Mouse (Mus musculus) lung, postnatal 0 days (tissue): Measurements from ENCODE around the gene Pbxip1. TPM values are rescaled to one million over a fixed set of nuclear protein-coding genes. Genes with fewer than 3 reads are reported as not detected.
A peak's percentile ranks its signal among the peaks of the same experiment; 100 is the strongest.
"Not testable (repeated sequence)": the region's sequence is repeated elsewhere in the genome, so short reads cannot be mapped to it uniquely, and the experiment has no call there.

Experiments used
- ATAC-seq: fragments of 200-750 bp; cut with Nextera tagmentation; 2 replicates; pipeline ENCODE4 v1.8.0; 2017; ENCODE audit warnings: moderate library complexity
- DNase-seq: peaks from one replicate; pipeline ENCODE4 v3.0.0-alpha.2; 2016; ENCODE audit warnings: low spot score
- H3K27ac ChIP-seq: fragments of 300-500 bp; sonication (generic); 2 replicates; pipeline ENCODE4 v1.5.1; 2014; ENCODE audit warnings: antibody characterized with exemption, mild to moderate bottlenecking, low read length, mixed read lengths
- H3K27me3 ChIP-seq: fragments of 300-500 bp; sonication (generic); replicated peaks from 2 replicates; pipeline ENCODE4 v1.6.1; 2014; ENCODE audit warnings: low read length, mixed read lengths; ENCODE audit not compliant: insufficient read depth
- H3K36me3 ChIP-seq: fragments of 300-500 bp; sonication (generic); 2 replicates; pipeline ENCODE4 v1.6.1; 2014; ENCODE audit warnings: low read length, mixed read lengths; ENCODE audit not compliant: insufficient read depth
- H3K4me1 ChIP-seq: fragments of 300-500 bp; sonication (generic); 2 replicates; pipeline ENCODE4 v1.6.1; 2014; ENCODE audit warnings: antibody characterized with exemption, low read depth, low read length, mixed read lengths; ENCODE audit not compliant: insufficient read depth
- H3K4me2 ChIP-seq: fragments of 300-500 bp; sonication (generic); replicated peaks from 2 replicates; pipeline ENCODE4 v1.6.1; 2014; ENCODE audit warnings: low read depth, mild to moderate bottlenecking, low read length, moderate library complexity, mixed read lengths
- H3K4me3 ChIP-seq: fragments of 300-500 bp; sonication (generic); 2 replicates; pipeline ENCODE4 v1.5.1; 2014; ENCODE audit warnings: low read depth, low read length
- H3K9ac ChIP-seq: fragments of 300-500 bp; sonication (generic); replicated peaks from 2 replicates; pipeline ENCODE4 v1.6.1; 2014; ENCODE audit warnings: low read depth, mild to moderate bottlenecking
- H3K9me3 ChIP-seq: fragments of 300-500 bp; sonication (generic); 2 replicates; pipeline ENCODE4 v1.6.1; 2016; ENCODE audit warnings: low read length, mixed read lengths
- CTCF ChIP-seq: IDR thresholded peaks from 2 replicates; pipeline ENCODE4 v1.5.1; 2016; ENCODE audit warnings: antibody characterized with exemption, mild to moderate bottlenecking
- EP300 ChIP-seq: IDR thresholded peaks from 2 replicates; pipeline ENCODE4 v1.6.1; 2016; ENCODE audit warnings: antibody characterized with exemption, mild to moderate bottlenecking, control low read depth
- WGBS: fragments of 180-500 bp; shearing (Covaris S2); extraction: QIAGEN DNeasy Blood & Tissue Kit; methylation state at CpG from one replicate; pipeline ENCODE4 v1.1.7; 2014; 5-methylcytosine and 5-hydroxymethylcytosine counted together
- polyA plus RNA-seq: library from polyadenylated mRNA; unstranded; fragments of >200 nt; fragmentation: Nextera tagmentation; extraction: Ambion mirVana; gene quantifications from 2 replicates; pipeline ENCODE4 v1.2.1, GENCODE M21; 2015

The Pbxip1 gene
- polyA plus RNA-seq, 1 experiment from 2014 or later = 63.0 TPM

- ATAC-seq (no peak), DNase-seq (no peak)
- H3K4me1 ChIP-seq = peaks cover 15% of the 10 kb centered on the region; the same call in 1 of the 2 replicates
- 73% methylated on average over 5 of the region's 5 CpGs for WGBS
- H3K4me3 ChIP-seq = no peak overlapping the region
- H3K27me3 ChIP-seq = no peaks in the 10 kb centered on the region
- H3K27ac ChIP-seq = no peak overlapping the region
- TF ChIP-seq CTCF (no peak), EP300 (no peak)
- H3K36me3 ChIP-seq = peaks cover 25% of the 10 kb centered on the region
- H3K4me2 ChIP-seq = no peak overlapping the region
- H3K9ac ChIP-seq = no peak overlapping the region
- no peaks in the 10 kb centered on the region for H3K9me3 ChIP-seq
Observed at GRCm38 (mm10) chr3:89425141-89425525, 11.4 kb upstream of the Pbxip1 start.

DNA sequence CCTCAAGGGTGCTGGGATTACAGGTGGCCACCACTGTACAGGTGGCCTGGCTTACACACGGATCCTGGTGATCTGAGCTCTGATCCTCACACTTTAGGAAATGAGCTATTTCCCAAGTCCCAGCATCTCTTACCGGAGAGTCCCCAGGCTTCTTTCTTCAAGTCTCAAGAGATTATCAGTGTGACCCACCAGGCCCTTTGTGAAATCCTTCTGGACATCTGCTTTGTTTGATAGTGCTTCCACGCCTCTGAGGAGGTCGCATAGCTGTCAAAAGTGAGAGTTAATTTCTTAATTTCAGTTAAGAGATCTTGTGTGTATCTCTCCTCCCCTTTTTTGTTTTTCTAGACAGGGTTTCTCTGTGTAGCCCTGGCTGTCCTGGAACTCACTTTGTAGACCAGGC is 10.6 kb upstream of the Pbxip1 start:
- Histone ChIP-seq H3K4me1 (peaks cover 13% of the 10 kb centered on the region; the same call in 1 of the 2 replicates), H3K27me3 (no peaks in the 10 kb centered on the region), H3K27ac (no peak overlapping the region), H3K4me2 (no peak overlapping the region), H3K9ac (no peak overlapping the region), H3K4me3 (no peak overlapping the region), H3K36me3 (peaks cover 25% of the 10 kb centered on the region), H3K9me3 (no peaks in the 10 kb centered on the region)
- DNase-seq (no peak), ATAC-seq (no peak)
- TF ChIP-seq EP300 (no peak), CTCF (no peak)
- whole genome bisulfite sequencing = 84% methylated on average over 4 of the region's 4 CpGs

DNA sequence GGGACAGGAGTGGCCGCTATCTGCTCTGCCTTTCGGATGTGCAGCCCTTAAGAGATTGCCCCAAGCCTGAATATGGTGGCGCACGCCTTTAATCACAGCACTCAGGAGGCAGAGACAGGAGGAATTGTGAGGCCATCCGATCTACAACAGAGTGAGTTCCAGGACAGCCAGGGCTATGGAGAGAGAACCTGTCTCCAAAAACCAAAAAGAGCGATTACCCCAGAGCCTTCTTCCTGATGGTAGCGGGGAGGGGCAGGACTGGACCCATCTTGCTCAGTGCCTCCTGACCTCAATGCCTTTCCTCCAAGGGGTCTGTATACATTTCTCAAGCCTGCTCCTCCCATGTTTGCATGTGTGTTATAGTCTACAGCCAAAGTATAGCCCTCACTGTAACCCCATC is 7.5 kb upstream of the Pbxip1 start:
- WGBS = 93% methylated on average over 7 of the region's 7 CpGs
- peaks cover 30% of the 10 kb centered on the region for H3K36me3 ChIP-seq

GRCm38 (mm10) chr3:89430171-89431159 is 6.0 kb upstream of the Pbxip1 start, which contains the start of gene Pygo2:
Pygo2 (plus strand) TSS chr3:89430214.
- peak within 1 kb of the TSS; percentile 80 for H3K9ac ChIP-seq
- H3K27ac ChIP-seq = peak within 1 kb of the TSS; percentile 76
- peaks cover 7% of the 10 kb centered on the region; the same call in 1 of the 2 replicates for H3K4me1 ChIP-seq
- peak within 1 kb of the TSS; percentile 90 for H3K4me3 ChIP-seq
- DNase-seq (peak; percentile 99), ATAC-seq (peak; percentile 99)
- H3K9me3 ChIP-seq = no peaks in the 10 kb centered on the region
- TF ChIP-seq EP300 (no peak), CTCF (0 out of 2 replicates have a peak, but pooled peaks have one; percentile 24)
- peaks cover 26% of the 10 kb centered on the region for H3K36me3 ChIP-seq
- H3K4me2 ChIP-seq = peak within 1 kb of the TSS; percentile 95
- H3K27me3 ChIP-seq = no peaks in the 10 kb centered on the region
- whole genome bisulfite sequencing = 2% methylated on average over 62 of the region's 68 CpGs

More for the DNA sequence above, 7.5 kb upstream of the Pbxip1 start:
- not testable (repeated sequence) for H3K4me2 ChIP-seq, H3K9ac ChIP-seq, ATAC-seq, H3K4me1 ChIP-seq, H3K9me3 ChIP-seq, DNase-seq, H3K27me3 ChIP-seq, H3K27ac ChIP-seq, H3K4me3 ChIP-seq

DNA sequence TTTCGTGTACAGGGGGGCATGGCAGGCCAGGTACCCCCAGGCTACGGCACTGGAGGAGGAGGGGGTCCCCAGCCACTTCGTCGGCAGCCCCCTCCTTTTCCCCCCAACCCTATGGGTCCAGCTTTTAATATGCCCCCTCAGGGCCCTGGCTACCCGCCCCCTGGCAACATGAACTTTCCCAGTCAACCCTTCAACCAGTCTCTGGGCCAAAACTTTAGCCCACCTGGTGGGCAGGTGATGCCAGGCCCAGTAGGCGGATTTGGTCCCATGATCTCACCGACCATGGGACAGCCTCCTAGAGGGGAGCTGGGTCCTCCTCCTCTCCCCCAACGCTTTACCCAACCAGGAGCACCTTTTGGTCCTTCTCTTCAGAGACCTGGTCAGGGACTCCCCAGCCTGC is 3.9 kb upstream of the Pbxip1 start:
- ATAC-seq (no peak), DNase-seq (no peak)
- no peak overlapping the region for H3K27ac ChIP-seq
- no peak overlapping the region for H3K4me3 ChIP-seq
- 93% methylated on average over 8 of the region's 8 CpGs for WGBS
- no peak overlapping the region for H3K9ac ChIP-seq
- H3K4me2 ChIP-seq = no peak overlapping the region
- H3K27me3 ChIP-seq = no peaks in the 10 kb centered on the region
- H3K36me3 ChIP-seq = peaks cover 19% of the 10 kb centered on the region; the same call in 1 of the 2 replicates
- no peaks in the 10 kb centered on the region for H3K9me3 ChIP-seq
- TF ChIP-seq CTCF (no peak), EP300 (no peak)
- peaks cover 17% of the 10 kb centered on the region for H3K4me1 ChIP-seq

- Histone ChIP-seq H3K4me3 (no peak overlapping the region), H3K9ac (no peak overlapping the region), H3K9me3 (no peaks in the 10 kb centered on the region), H3K36me3 (peaks cover 14% of the 10 kb centered on the region; the same call in 1 of the 2 replicates), H3K4me2 (no peak overlapping the region), H3K4me1 (peaks cover 17% of the 10 kb centered on the region), H3K27me3 (no peaks in the 10 kb centered on the region), H3K27ac (no peak overlapping the region)
- WGBS = 71% methylated on average over 11 of the region's 11 CpGs
- TF ChIP-seq EP300 = no peak
- no peak for TF ChIP-seq CTCF
- ATAC-seq (no peak), DNase-seq (no peak)
Observed at GRCm38 (mm10) chr3:89434532-89434931, 2.0 kb upstream of the Pbxip1 start.
